Mouse (Mus musculus): ENCODE measurements around the gene Psg23. TPM values are rescaled to one million over a fixed set of nuclear protein-coding genes. Genes with fewer than 3 reads are reported as not detected.
"Not testable (repeated sequence)": the region's sequence is repeated elsewhere in the genome, so short reads cannot be mapped to it uniquely, and the experiment has no call there.

Psg23 gene
- not detected in 2 replicates for polyA plus RNA-seq (2012; ENCODE audit: insufficient read depth, low replicate concordance)

GRCm38 (mm10) chr7:18616401-18616800 is at the start of gene Psg23:
Gene Psg23, minus strand, starts transcription at chr7:18616501.
- not testable (repeated sequence) for H3K36me3 ChIP-seq (replicated peaks; ENCODE audit: low read length); H3K27me3 ChIP-seq (replicated peaks)

GRCm38 (mm10) chr7:18656625-18657024 is 40.3 kb upstream of the Psg23 start, which contains the start of gene Psg21:
Gene Psg21, minus strand, starts transcription at chr7:18656725.
- not testable (repeated sequence) for H3K36me3 ChIP-seq (replicated peaks; ENCODE audit: low read length); H3K27me3 ChIP-seq (replicated peaks); H3K9me3 ChIP-seq; H3K4me3 ChIP-seq (replicated peaks); H3K4me1 ChIP-seq

More at GRCm38 (mm10) chr7:18616401-18616800, at the start of gene Psg23:
- H3K9me3 ChIP-seq; H3K4me1 ChIP-seq; H3K4me3 ChIP-seq (replicated peaks): not testable (repeated sequence)

GRCm38 (mm10) chr7:18626921-18627320 is 10.6 kb upstream of the Psg23 start:
- H3K9me3 ChIP-seq; H3K36me3 ChIP-seq (replicated peaks; ENCODE audit: low read length); H3K27me3 ChIP-seq (replicated peaks); H3K4me1 ChIP-seq; H3K4me3 ChIP-seq (replicated peaks): not testable (repeated sequence)

- no peaks in the 10 kb centered on the region for H3K9me3 ChIP-seq
- no peak for TF ChIP-seq FLI1 (IDR thresholded peaks at IDR 0.05; ENCODE audit: low read length)
- no peak within 1 kb of the TSS for H3K4me3 ChIP-seq (replicated peaks)
- no peaks in the 10 kb centered on the region for H3K27me3 ChIP-seq (replicated peaks)
- no peaks in the 10 kb centered on the region for H3K4me1 ChIP-seq
- H3K36me3 ChIP-seq (replicated peaks; ENCODE audit: low read length) = no peaks in the 10 kb centered on the region
Measured at GRCm38 (mm10) chr7:18567205-18567604, 49.1 kb downstream of the Psg23 start, which contains the start of gene Psg27. Gene Psg27, minus strand, starts transcription at chr7:18567305.

GRCm38 (mm10) chr7:18559850-18560249 is 56.5 kb downstream of the Psg23 start:
- TF ChIP-seq FLI1 (IDR thresholded peaks at IDR 0.05; ENCODE audit: low read length) = no peak
- no peak for TF ChIP-seq GATA1 (IDR thresholded peaks at IDR 0.05; ENCODE audit: borderline replicate concordance, low read length)
- no peaks in the 10 kb centered on the region for H3K27me3 ChIP-seq (replicated peaks)
- no peaks in the 10 kb centered on the region for H3K9me3 ChIP-seq
- H3K4me3 ChIP-seq (replicated peaks) = no peak overlapping the region
- no peaks in the 10 kb centered on the region for H3K4me1 ChIP-seq
- no peaks in the 10 kb centered on the region for H3K36me3 ChIP-seq (replicated peaks; ENCODE audit: low read length)

Other genes with a start within 250 kb of the Psg23 start
- gene Psg28, start 184.5 kb downstream of the Psg23 start, polyA plus RNA-seq (2012; ENCODE audit: insufficient read depth, low replicate concordance) = not detected in 2 replicates
- not detected in 2 replicates for gene Psg26, start 132.3 kb downstream of the Psg23 start, polyA plus RNA-seq (2012; ENCODE audit: insufficient read depth, low replicate concordance)
- gene Psg25, start 84.2 kb downstream of the Psg23 start, polyA plus RNA-seq (2012; ENCODE audit: insufficient read depth, low replicate concordance) = not detected in 2 replicates
- not detected in 2 replicates for gene Psg27, start 49.2 kb downstream of the Psg23 start, polyA plus RNA-seq (2012; ENCODE audit: insufficient read depth, low replicate concordance)
- gene Psg21, start 40.2 kb upstream of the Psg23 start, polyA plus RNA-seq (2012; ENCODE audit: insufficient read depth, low replicate concordance) = not detected in 2 replicates
- gene Psg20, start 69.7 kb upstream of the Psg23 start, polyA plus RNA-seq (2012; ENCODE audit: insufficient read depth, low replicate concordance) = not detected in 2 replicates
- 1.0 TPM in 1 of 2 replicates, not detected in the other for gene Psg22, start 101.6 kb upstream of the Psg23 start, polyA plus RNA-seq (2012; ENCODE audit: insufficient read depth, low replicate concordance)
- gene Psg19, start 182.0 kb upstream of the Psg23 start, polyA plus RNA-seq (2012; ENCODE audit: insufficient read depth, low replicate concordance) = not detected in 2 replicates
- gene Psg17, start 205.1 kb upstream of the Psg23 start, polyA plus RNA-seq (2012; ENCODE audit: insufficient read depth, low replicate concordance) = not detected in 2 replicates
- 0.79 TPM in 1 of 2 replicates, not detected in the other for gene Mill2, start 223.5 kb upstream of the Psg23 start, polyA plus RNA-seq (2012; ENCODE audit: insufficient read depth, low replicate concordance)